Mouse (Mus musculus) bone marrow macrophage, adult 2 months (primary cell): ENCODE results near the gene Sp8. TPM values are rescaled to one million over a fixed set of nuclear protein-coding genes. Genes with fewer than 3 reads are reported as not detected.

ENCODE experiments used
- H3K27ac ChIP-seq: 2 replicates; pipeline ENCODE4 v1.5.1; 2012; ENCODE audit warnings: low read depth, low read length; ENCODE audit not compliant: insufficient read depth
- H3K4me1 ChIP-seq: 2 replicates; pipeline ENCODE4 v1.6.1; 2012; ENCODE audit warnings: low read length; ENCODE audit not compliant: control insufficient read depth, insufficient read depth
- H3K4me3 ChIP-seq: 2 replicates; pipeline ENCODE4 v1.5.1; 2012; ENCODE audit warnings: mild to moderate bottlenecking, low read length, moderate library complexity; ENCODE audit not compliant: insufficient read depth
- CTCF ChIP-seq: IDR thresholded peaks from 2 replicates; pipeline ENCODE4 v1.5.1; 2012; ENCODE audit warnings: low read depth, mild to moderate bottlenecking, low read length, moderate library complexity
- POLR2A ChIP-seq: IDR thresholded peaks from 2 replicates; pipeline ENCODE4 v1.6.1; 2012; ENCODE audit warnings: mild to moderate bottlenecking, low read depth, low read length, borderline replicate concordance
- polyA plus RNA-seq: library from polyadenylated mRNA; stranded (reverse); fragments of >200 nt; gene quantifications from 2 replicates; pipeline ENCODE4 v1.2.4, GENCODE M21; 2012; ENCODE audit not compliant: missing spikeins, insufficient read depth, insufficient read length

The Sp8 gene
- polyA plus RNA-seq, 1 experiment, result not detected

- TF ChIP-seq POLR2A, result no peak
- TF ChIP-seq CTCF, result no peak
- H3K27ac ChIP-seq, result no peak overlapping the region
- H3K4me1 ChIP-seq, result 0 out of 2 replicates have a peak, but pooled peaks cover 3% of the 10 kb centered on the region
- peak overlapping the region; percentile 27 for H3K4me3 ChIP-seq
These were observed 1.8 kb downstream of the Sp8 start for GRCm38 (mm10) chr12:118847861-118848495.

GRCm38 (mm10) chr12:118848496-118849202, 2.5 kb downstream of the Sp8 start:
- H3K4me3 ChIP-seq, result peak overlapping the region; percentile 27
- H3K27ac ChIP-seq, result no peak overlapping the region
- TF ChIP-seq CTCF (no peak), POLR2A (no peak)
- H3K4me1 ChIP-seq, result 0 out of 2 replicates have a peak, but pooled peaks cover 3% of the 10 kb centered on the region

GRCm38 (mm10) chr12:118849203-118849861, 3.2 kb downstream of the Sp8 start:
- TF ChIP-seq POLR2A, result no peak
- no peak for TF ChIP-seq CTCF
- Histone ChIP-seq H3K27ac (no peak overlapping the region), H3K4me3 (no peak overlapping the region), H3K4me1 (0 out of 2 replicates have a peak, but pooled peaks cover 3% of the 10 kb centered on the region)

- H3K4me3 ChIP-seq, result no peak overlapping the region
- H3K27ac ChIP-seq, result no peak overlapping the region
- 0 out of 2 replicates have a peak, but pooled peaks cover 3% of the 10 kb centered on the region for H3K4me1 ChIP-seq
- TF ChIP-seq CTCF (no peak), POLR2A (no peak)
These were observed 3.9 kb downstream of the Sp8 start for GRCm38 (mm10) chr12:118849996-118850395.

- no peak overlapping the region for H3K4me3 ChIP-seq
- TF ChIP-seq POLR2A (no peak), CTCF (no peak)
- 0 out of 2 replicates have a peak, but pooled peaks cover 3% of the 10 kb centered on the region for H3K4me1 ChIP-seq
- no peak overlapping the region for H3K27ac ChIP-seq
These were observed 4.8 kb downstream of the Sp8 start for GRCm38 (mm10) chr12:118850851-118851410.

- TF ChIP-seq POLR2A (no peak), CTCF (no peak)
- H3K27ac ChIP-seq, result no peak overlapping the region
- H3K4me1 ChIP-seq, result no peaks in the 10 kb centered on the region
- H3K4me3 ChIP-seq, result no peak overlapping the region
These were observed 7.2 kb downstream of the Sp8 start for GRCm38 (mm10) chr12:118853331-118853730.

GRCm38 (mm10) chr12:118854401-118854800, 8.3 kb downstream of the Sp8 start:
- Histone ChIP-seq H3K4me3 (no peak overlapping the region), H3K27ac (no peak overlapping the region), H3K4me1 (no peaks in the 10 kb centered on the region)
- no peak for TF ChIP-seq CTCF
- no peak for TF ChIP-seq POLR2A

GRCm38 (mm10) chr12:118854831-118855453, 8.8 kb downstream of the Sp8 start:
- TF ChIP-seq POLR2A, result no peak
- TF ChIP-seq CTCF, result 0 out of 2 replicates have a peak, but pooled peaks have one; percentile 20
- Histone ChIP-seq H3K27ac (no peak overlapping the region), H3K4me3 (peak overlapping the region; percentile 30), H3K4me1 (no peaks in the 10 kb centered on the region)

- no peak overlapping the region for H3K27ac ChIP-seq
- TF ChIP-seq CTCF (no peak), POLR2A (no peak)
These were observed 10.0 kb downstream of the Sp8 start for GRCm38 (mm10) chr12:118856151-118856550.

GRCm38 (mm10) chr12:118872673-118873072, 26.5 kb downstream of the Sp8 start:
- no peak for TF ChIP-seq CTCF
- TF ChIP-seq POLR2A, result no peak
- no peak overlapping the region for H3K4me3 ChIP-seq
- no peaks in the 10 kb centered on the region for H3K4me1 ChIP-seq
- H3K27ac ChIP-seq, result no peak overlapping the region

More at GRCm38 (mm10) chr12:118856151-118856550, 10.0 kb downstream of the Sp8 start:
- Histone ChIP-seq H3K4me3 (no peak overlapping the region), H3K4me1 (no peaks in the 10 kb centered on the region)
